Mouse (Mus musculus): ENCODE measurements around the gene Ttc39a. TPM values are rescaled to one million over a fixed set of nuclear protein-coding genes. Genes with fewer than 3 reads are reported as not detected.

The Ttc39a gene
- polyA plus RNA-seq, 1 experiment: 0.70 TPM

DNA sequence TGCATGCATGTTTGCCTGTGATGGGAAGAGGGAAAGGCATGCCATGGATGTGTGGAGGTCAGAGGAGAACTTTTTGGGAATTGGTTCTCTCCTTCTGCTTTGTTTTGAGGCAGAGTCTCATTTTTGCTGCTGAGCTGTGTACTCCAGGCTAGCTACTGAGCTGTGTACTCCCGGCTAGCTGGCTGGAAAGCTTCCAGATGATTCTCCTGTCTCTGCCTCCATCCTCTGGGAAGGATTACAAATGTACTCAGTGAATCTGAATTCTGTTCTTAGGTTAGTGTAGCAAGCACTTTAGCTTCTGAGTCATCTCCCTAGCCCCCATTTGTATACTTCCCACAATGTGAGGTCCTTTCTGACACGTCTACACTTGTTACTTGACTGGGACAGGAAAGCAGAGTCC is 17.0 kb downstream of the Ttc39a start:
- Histone ChIP-seq H3K36me3 (ENCODE audit: control insufficient read depth, insufficient read depth) (no peaks in the 10 kb centered on the region), H3K4me2 (ENCODE audit: low read depth) (no peak overlapping the region)
- TF ChIP-seq POLR2A (IDR thresholded peaks at IDR 0.05; ENCODE audit: insufficient read length, low read depth) (no peak), E2F4 (IDR thresholded peaks at IDR 0.05; ENCODE audit: insufficient read depth) (no peak), SRF (IDR thresholded peaks at IDR 0.05; ENCODE audit: control insufficient read depth, insufficient read length, low read depth) (no peak), TCF12 (IDR thresholded peaks at IDR 0.05; ENCODE audit: insufficient read depth, poor library complexity, severe bottlenecking) (no peak), CEBPB (IDR thresholded peaks at IDR 0.05; ENCODE audit: insufficient read depth, poor library complexity, severe bottlenecking) (no peak), USF1 (IDR thresholded peaks at IDR 0.05; ENCODE audit: low read depth) (no peak), MYOD1 (IDR thresholded peaks at IDR 0.05; ENCODE audit: control insufficient read depth in 1 of 3, insufficient read length in 2 of 3, low read depth in 2 of 3) (no peak), TCF3 (IDR thresholded peaks at IDR 0.05; ENCODE audit: insufficient read length, low read depth) (no peak), REST (IDR thresholded peaks at IDR 0.05; ENCODE audit: insufficient read depth, insufficient read length) (no peak), MYOG (IDR thresholded peaks at IDR 0.05; ENCODE audit: control insufficient read depth in 1 of 3, insufficient read depth in 1 of 3, insufficient read length in 2 of 3, low read depth in 2 of 3) (no peak), POLR2AphosphoS2 (IDR thresholded peaks at IDR 0.05; ENCODE audit: insufficient read length, low read depth) (no peak), MAX (IDR thresholded peaks at IDR 0.05; ENCODE audit: low read depth) (no peak)

DNA sequence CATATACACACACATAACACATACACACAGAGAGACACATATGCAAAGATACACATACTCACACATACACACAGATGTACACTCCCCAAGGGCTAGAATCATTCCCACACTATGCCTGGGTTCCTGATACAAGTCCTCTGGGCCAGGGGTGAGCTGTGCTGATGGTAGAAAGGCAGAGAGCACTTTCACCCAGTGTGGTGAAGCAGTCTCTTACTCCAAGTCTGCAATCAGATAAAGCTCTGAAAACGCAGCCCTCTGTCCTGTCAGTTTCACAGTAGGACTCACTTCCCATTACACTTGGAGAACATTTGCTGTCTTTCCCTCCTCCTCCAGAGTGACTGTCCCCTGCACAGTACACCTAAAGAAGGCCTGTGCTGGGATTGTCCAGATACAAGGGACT is 20.6 kb downstream of the Ttc39a start:
- no peak overlapping the region for H3ac ChIP-seq (ENCODE audit: control insufficient read depth, insufficient read length)

More for the DNA sequence above, 17.0 kb downstream of the Ttc39a start:
- no peaks in the 10 kb centered on the region for H3K79me2 ChIP-seq (ENCODE audit: control insufficient read depth, insufficient read depth)
- H3K4me3 ChIP-seq: no peak overlapping the region
- no peak overlapping the region for H3ac ChIP-seq (ENCODE audit: control insufficient read depth, insufficient read length)
- H3K27me3 ChIP-seq (ENCODE audit: control insufficient read depth, insufficient read depth, insufficient read length): no peaks in the 10 kb centered on the region

DNA sequence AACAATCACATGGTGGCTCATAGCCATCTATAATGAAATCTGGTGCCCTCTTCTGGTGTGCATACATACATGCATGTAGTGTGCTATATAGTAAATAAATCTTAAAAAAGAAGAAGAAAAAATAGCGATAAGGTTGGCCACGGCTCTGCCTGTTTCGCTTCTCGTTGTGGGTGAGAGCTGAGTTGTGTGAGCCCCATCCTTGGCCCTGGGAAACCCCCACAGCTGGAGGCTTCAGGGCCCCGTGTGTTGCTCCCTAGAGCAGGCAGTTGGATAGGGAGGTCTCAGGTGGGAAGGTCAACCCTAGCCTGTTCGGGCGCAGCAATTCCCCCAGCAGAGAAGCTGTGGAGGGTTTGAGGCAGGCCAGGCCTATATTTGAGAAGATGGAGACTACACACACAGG is 23.8 kb downstream of the Ttc39a start:
- Histone ChIP-seq H3K4me2 (ENCODE audit: low read depth) (no peak overlapping the region), H3K36me3 (ENCODE audit: control insufficient read depth, insufficient read depth) (no peaks in the 10 kb centered on the region)
- TF ChIP-seq POLR2AphosphoS2 (IDR thresholded peaks at IDR 0.05; ENCODE audit: insufficient read length, low read depth) (no peak), MYOD1 (IDR thresholded peaks at IDR 0.05; ENCODE audit: control insufficient read depth in 1 of 3, insufficient read length in 2 of 3, low read depth in 2 of 3) (no peak), E2F4 (IDR thresholded peaks at IDR 0.05; ENCODE audit: insufficient read depth) (no peak), CEBPB (IDR thresholded peaks at IDR 0.05; ENCODE audit: insufficient read depth, poor library complexity, severe bottlenecking) (no peak), TCF12 (IDR thresholded peaks at IDR 0.05; ENCODE audit: insufficient read depth, poor library complexity, severe bottlenecking) (no peak), REST (IDR thresholded peaks at IDR 0.05; ENCODE audit: insufficient read depth, insufficient read length) (no peak), MAX (IDR thresholded peaks at IDR 0.05; ENCODE audit: low read depth) (no peak), POLR2A (IDR thresholded peaks at IDR 0.05; ENCODE audit: insufficient read length, low read depth) (no peak)

More for the DNA sequence above, 20.6 kb downstream of the Ttc39a start:
- Histone ChIP-seq H3K36me3 (ENCODE audit: control insufficient read depth, insufficient read depth) (no peaks in the 10 kb centered on the region), H3K79me2 (ENCODE audit: control insufficient read depth, insufficient read depth) (no peaks in the 10 kb centered on the region), H3K4me2 (ENCODE audit: low read depth) (no peak overlapping the region), H3K4me3 (no peak overlapping the region), H3K27me3 (ENCODE audit: control insufficient read depth, insufficient read depth, insufficient read length) (no peaks in the 10 kb centered on the region)
- TF ChIP-seq MAX (IDR thresholded peaks at IDR 0.05; ENCODE audit: low read depth) (no peak), CEBPB (IDR thresholded peaks at IDR 0.05; ENCODE audit: insufficient read depth, poor library complexity, severe bottlenecking) (no peak), E2F4 (IDR thresholded peaks at IDR 0.05; ENCODE audit: insufficient read depth) (no peak), POLR2AphosphoS2 (IDR thresholded peaks at IDR 0.05; ENCODE audit: insufficient read length, low read depth) (no peak), MYOG (IDR thresholded peaks at IDR 0.05; ENCODE audit: control insufficient read depth in 1 of 3, insufficient read depth in 1 of 3, insufficient read length in 2 of 3, low read depth in 2 of 3) (no peak), USF1 (IDR thresholded peaks at IDR 0.05; ENCODE audit: low read depth) (no peak)

GRCm38 (mm10) chr4:109430854-109431253 is 24.4 kb downstream of the Ttc39a start:
- Histone ChIP-seq H3K79me2 (ENCODE audit: control insufficient read depth, insufficient read depth) (no peaks in the 10 kb centered on the region), H3K27me3 (ENCODE audit: control insufficient read depth, insufficient read depth, insufficient read length) (no peaks in the 10 kb centered on the region), H3K4me3 (no peak overlapping the region), H3ac (ENCODE audit: control insufficient read depth, insufficient read length) (no peak overlapping the region), H3K4me2 (ENCODE audit: low read depth) (no peak overlapping the region), H3K36me3 (ENCODE audit: control insufficient read depth, insufficient read depth) (no peaks in the 10 kb centered on the region)
- TF ChIP-seq MYOD1 (IDR thresholded peaks at IDR 0.05; ENCODE audit: control insufficient read depth in 1 of 3, insufficient read length in 2 of 3, low read depth in 2 of 3): peak in 1 of 3 experiments; percentile 6
- TF ChIP-seq MYOG (IDR thresholded peaks at IDR 0.05; ENCODE audit: control insufficient read depth in 1 of 3, insufficient read depth in 1 of 3, insufficient read length in 2 of 3, low read depth in 2 of 3): peak in 1 of 3 experiments; percentile 19
- TF ChIP-seq USF1 (IDR thresholded peaks at IDR 0.05; ENCODE audit: low read depth): no peak
- no peak for TF ChIP-seq SRF (IDR thresholded peaks at IDR 0.05; ENCODE audit: control insufficient read depth, insufficient read length, low read depth)
- no peak for TF ChIP-seq E2F4 (IDR thresholded peaks at IDR 0.05; ENCODE audit: insufficient read depth)
- no peak for TF ChIP-seq CEBPB (IDR thresholded peaks at IDR 0.05; ENCODE audit: insufficient read depth, poor library complexity, severe bottlenecking)
- TF ChIP-seq MAX (IDR thresholded peaks at IDR 0.05; ENCODE audit: low read depth): no peak
- no peak for TF ChIP-seq POLR2A (IDR thresholded peaks at IDR 0.05; ENCODE audit: insufficient read length, low read depth)
- TF ChIP-seq TCF12 (IDR thresholded peaks at IDR 0.05; ENCODE audit: insufficient read depth, poor library complexity, severe bottlenecking): no peak
- no peak for TF ChIP-seq TCF3 (IDR thresholded peaks at IDR 0.05; ENCODE audit: insufficient read length, low read depth)
- no peak for TF ChIP-seq REST (IDR thresholded peaks at IDR 0.05; ENCODE audit: insufficient read depth, insufficient read length)
- no peak for TF ChIP-seq POLR2AphosphoS2 (IDR thresholded peaks at IDR 0.05; ENCODE audit: insufficient read length, low read depth)

More for the DNA sequence above, 23.8 kb downstream of the Ttc39a start:
- Histone ChIP-seq H3K27me3 (ENCODE audit: control insufficient read depth, insufficient read depth, insufficient read length) (no peaks in the 10 kb centered on the region), H3K4me3 (no peak overlapping the region), H3K79me2 (ENCODE audit: control insufficient read depth, insufficient read depth) (no peaks in the 10 kb centered on the region), H3ac (ENCODE audit: control insufficient read depth, insufficient read length) (no peak overlapping the region)
